Mouse (Mus musculus): ENCODE measurements around the gene Acox3. TPM values are rescaled to one million over a fixed set of nuclear protein-coding genes. Genes with fewer than 3 reads are reported as not detected.
A peak's percentile ranks its signal among the peaks of the same experiment; 100 is the strongest.

Gene Acox3
- 15.0 and 15.5 TPM in 2 replicates for polyA plus RNA-seq (2015; fragmentation: Nextera tagmentation; extraction: Ambion mirVana)

- no peaks in the 10 kb centered on the region for H3K27me3 ChIP-seq (ENCODE audit: insufficient read depth, low read length)
- no peaks in the 10 kb centered on the region; the same call in 1 of the 2 replicates for H3K4me1 ChIP-seq (replicated peaks; ENCODE audit: insufficient read depth, low read length)
- no peaks in the 10 kb centered on the region for H3K36me3 ChIP-seq (ENCODE audit: insufficient read depth, low read length)
- WGBS, result under 1% methylated on average over 35 of the region's 35 CpGs
- H3K4me3 ChIP-seq (replicated peaks; ENCODE audit: low read depth, low read length), result peak within 1 kb of the TSS; percentile 58
- peak within 1 kb of the TSS; percentile 79 for H3K4me2 ChIP-seq (ENCODE audit: low read length)
- ATAC-seq (replicated peaks; ENCODE audit: low FRiP score, low read depth) (peak; percentile 91), DNase-seq (ENCODE audit: low spot score) (peak; percentile 97)
- peak within 1 kb of the TSS; percentile 68 for H3K9ac ChIP-seq (ENCODE audit: low read depth, low read length)
- H3K27ac ChIP-seq, result peak within 1 kb of the TSS; percentile 74
- TF ChIP-seq CTCF (IDR thresholded peaks at IDR 0.05; ENCODE audit: low read depth), result no peak
- no peaks in the 10 kb centered on the region for H3K9me3 ChIP-seq (replicated peaks; ENCODE audit: low read length)
These were observed at the start of gene Acox3 for GRCm38 (mm10) chr5:35582445-35583220. Gene Acox3, plus strand, starts transcription at chr5:35583040.

- no peaks in the 10 kb centered on the region for H3K27me3 ChIP-seq (ENCODE audit: insufficient read depth, low read length)
- no peaks in the 10 kb centered on the region for H3K36me3 ChIP-seq (ENCODE audit: insufficient read depth, low read length)
- DNase-seq (ENCODE audit: low spot score), result no peak
- H3K4me1 ChIP-seq (replicated peaks; ENCODE audit: insufficient read depth, low read length), result no peaks in the 10 kb centered on the region
- H3K9me3 ChIP-seq (replicated peaks; ENCODE audit: low read length), result no peaks in the 10 kb centered on the region
- ATAC-seq (replicated peaks; ENCODE audit: low FRiP score, low read depth), result no peak
- WGBS, result 63% methylated on average over 3 of the region's 3 CpGs
- H3K27ac ChIP-seq, result no peak overlapping the region
- peak; percentile 53; the same call in 1 of the 2 replicates for TF ChIP-seq CTCF (IDR thresholded peaks at IDR 0.05; ENCODE audit: low read depth)
- H3K9ac ChIP-seq (ENCODE audit: low read depth, low read length), result no peak overlapping the region
- no peak overlapping the region for H3K4me2 ChIP-seq (ENCODE audit: low read length)
- no peak overlapping the region for H3K4me3 ChIP-seq (replicated peaks; ENCODE audit: low read depth, low read length)
These were observed 46.6 kb upstream of the Acox3 start for GRCm38 (mm10) chr5:35536271-35536670.

- H3K27me3 ChIP-seq (ENCODE audit: insufficient read depth, low read length), result no peaks in the 10 kb centered on the region
- no peak overlapping the region for H3K4me2 ChIP-seq (ENCODE audit: low read length)
- no peak for ATAC-seq (replicated peaks; ENCODE audit: low FRiP score, low read depth)
- H3K4me3 ChIP-seq (replicated peaks; ENCODE audit: low read depth, low read length), result no peak overlapping the region
- H3K27ac ChIP-seq, result no peak overlapping the region
- H3K9ac ChIP-seq (ENCODE audit: low read depth, low read length), result no peak overlapping the region
- no peaks in the 10 kb centered on the region for H3K4me1 ChIP-seq (replicated peaks; ENCODE audit: insufficient read depth, low read length)
- no peak for DNase-seq (ENCODE audit: low spot score)
- WGBS, result 41% methylated on average over 1 of the region's 1 CpGs
- no peak for TF ChIP-seq CTCF (IDR thresholded peaks at IDR 0.05; ENCODE audit: low read depth)
- H3K36me3 ChIP-seq (ENCODE audit: insufficient read depth, low read length), result no peaks in the 10 kb centered on the region
- no peaks in the 10 kb centered on the region for H3K9me3 ChIP-seq (replicated peaks; ENCODE audit: low read length)
These were observed 45.4 kb upstream of the Acox3 start for GRCm38 (mm10) chr5:35537474-35537873.

GRCm38 (mm10) chr5:35538022-35538421 lies 44.8 kb upstream of the Acox3 start:
- no peak for ATAC-seq (replicated peaks; ENCODE audit: low FRiP score, low read depth)
- Histone ChIP-seq H3K36me3 (ENCODE audit: insufficient read depth, low read length) (no peaks in the 10 kb centered on the region), H3K4me1 (replicated peaks; ENCODE audit: insufficient read depth, low read length) (no peaks in the 10 kb centered on the region), H3K9me3 (replicated peaks; ENCODE audit: low read length) (no peaks in the 10 kb centered on the region), H3K9ac (ENCODE audit: low read depth, low read length) (no peak overlapping the region), H3K27me3 (ENCODE audit: insufficient read depth, low read length) (no peaks in the 10 kb centered on the region), H3K4me3 (replicated peaks; ENCODE audit: low read depth, low read length) (no peak overlapping the region), H3K4me2 (ENCODE audit: low read length) (no peak overlapping the region), H3K27ac (no peak overlapping the region)
- 84% methylated on average over 3 of the region's 3 CpGs for WGBS
- DNase-seq (ENCODE audit: low spot score), result no peak
- no peak for TF ChIP-seq CTCF (IDR thresholded peaks at IDR 0.05; ENCODE audit: low read depth)

- no peaks in the 10 kb centered on the region for H3K9me3 ChIP-seq (replicated peaks; ENCODE audit: low read length)
- DNase-seq (ENCODE audit: low spot score) (peak; percentile 76), ATAC-seq (replicated peaks; ENCODE audit: low FRiP score, low read depth) (no peak)
- H3K4me3 ChIP-seq (replicated peaks; ENCODE audit: low read depth, low read length), result no peak overlapping the region
- H3K27ac ChIP-seq, result no peak overlapping the region
- no peak overlapping the region for H3K9ac ChIP-seq (ENCODE audit: low read depth, low read length)
- no peaks in the 10 kb centered on the region for H3K36me3 ChIP-seq (ENCODE audit: insufficient read depth, low read length)
- no peaks in the 10 kb centered on the region for H3K4me1 ChIP-seq (replicated peaks; ENCODE audit: insufficient read depth, low read length)
- no peak for TF ChIP-seq CTCF (IDR thresholded peaks at IDR 0.05; ENCODE audit: low read depth)
- 59% methylated on average over 4 of the region's 4 CpGs for WGBS
- H3K4me2 ChIP-seq (ENCODE audit: low read length), result no peak overlapping the region
- no peaks in the 10 kb centered on the region for H3K27me3 ChIP-seq (ENCODE audit: insufficient read depth, low read length)
These were observed 43.3 kb upstream of the Acox3 start for GRCm38 (mm10) chr5:35539576-35539975.

GRCm38 (mm10) chr5:35540555-35540954 lies 42.3 kb upstream of the Acox3 start:
- Histone ChIP-seq H3K36me3 (ENCODE audit: insufficient read depth, low read length) (no peaks in the 10 kb centered on the region), H3K27ac (no peak overlapping the region; the same call in 1 of the 2 replicates), H3K9me3 (replicated peaks; ENCODE audit: low read length) (no peaks in the 10 kb centered on the region), H3K4me3 (replicated peaks; ENCODE audit: low read depth, low read length) (no peak overlapping the region), H3K9ac (ENCODE audit: low read depth, low read length) (no peak overlapping the region), H3K27me3 (ENCODE audit: insufficient read depth, low read length) (no peaks in the 10 kb centered on the region), H3K4me2 (ENCODE audit: low read length) (no peak overlapping the region), H3K4me1 (replicated peaks; ENCODE audit: insufficient read depth, low read length) (no peaks in the 10 kb centered on the region)
- no peak for ATAC-seq (replicated peaks; ENCODE audit: low FRiP score, low read depth)
- TF ChIP-seq CTCF (IDR thresholded peaks at IDR 0.05; ENCODE audit: low read depth), result no peak
- WGBS, result 39% methylated on average over 5 of the region's 5 CpGs
- DNase-seq (ENCODE audit: low spot score), result peak; percentile 77
